Mouse (Mus musculus) testis, postnatal 10 days (tissue): ENCODE measurements around the gene Dkk3.

Experiments used
- DNase-seq: peaks from one replicate; pipeline ENCODE4 v3.0.0; 2021; ENCODE audit warnings: low spot score

Gene Dkk3

GRCm38 (mm10) chr7:112158942-112159341 lies at the start of gene Dkk3:
Dkk3 (minus strand) TSS chr7:112159057.
- peak; percentile 59 for DNase-seq

GRCm38 (mm10) chr7:112207717-112208116 lies 48.9 kb upstream of the Dkk3 start:
- no peak for DNase-seq

GRCm38 (mm10) chr7:112205513-112205912 lies 46.7 kb upstream of the Dkk3 start:
- no peak for DNase-seq

- no peak for DNase-seq
Measured at GRCm38 (mm10) chr7:112204380-112204963, 45.6 kb upstream of the Dkk3 start.

- DNase-seq, result no peak
Measured at GRCm38 (mm10) chr7:112203937-112204336, 45.1 kb upstream of the Dkk3 start.

GRCm38 (mm10) chr7:112202843-112203242 lies 44.0 kb upstream of the Dkk3 start:
- no peak for DNase-seq

GRCm38 (mm10) chr7:112202194-112202593 lies 43.3 kb upstream of the Dkk3 start:
- no peak for DNase-seq

GRCm38 (mm10) chr7:112200761-112201160 lies 41.9 kb upstream of the Dkk3 start:
- no peak for DNase-seq

- DNase-seq, result no peak
Measured at GRCm38 (mm10) chr7:112199343-112199742, 40.5 kb upstream of the Dkk3 start.

GRCm38 (mm10) chr7:112197461-112197860 lies 38.6 kb upstream of the Dkk3 start:
- DNase-seq, result no peak

GRCm38 (mm10) chr7:112194286-112194685 lies 35.4 kb upstream of the Dkk3 start:
- DNase-seq, result no peak

- no peak for DNase-seq
Measured at GRCm38 (mm10) chr7:112192778-112193177, 33.9 kb upstream of the Dkk3 start.

GRCm38 (mm10) chr7:112192237-112192636 lies 33.4 kb upstream of the Dkk3 start:
- no peak for DNase-seq

GRCm38 (mm10) chr7:112187536-112188459 lies 28.9 kb upstream of the Dkk3 start:
- no peak for DNase-seq

GRCm38 (mm10) chr7:112186871-112187270 lies 28.0 kb upstream of the Dkk3 start:
- DNase-seq, result no peak

- DNase-seq, result no peak
Measured at GRCm38 (mm10) chr7:112185226-112185745, 26.4 kb upstream of the Dkk3 start.

- DNase-seq, result no peak
Measured at GRCm38 (mm10) chr7:112184519-112185225, 25.8 kb upstream of the Dkk3 start.

GRCm38 (mm10) chr7:112183258-112183841 lies 24.5 kb upstream of the Dkk3 start:
- DNase-seq, result peak; percentile 91

GRCm38 (mm10) chr7:112180235-112180705 lies 21.4 kb upstream of the Dkk3 start:
- DNase-seq, result peak; percentile 91

GRCm38 (mm10) chr7:112176627-112177026 lies 17.8 kb upstream of the Dkk3 start:
- DNase-seq, result no peak

GRCm38 (mm10) chr7:112172669-112173068 lies 13.8 kb upstream of the Dkk3 start:
- no peak for DNase-seq
